ENCODE assay signal across 8 mouse cellular contexts in the genomic region with DNA sequence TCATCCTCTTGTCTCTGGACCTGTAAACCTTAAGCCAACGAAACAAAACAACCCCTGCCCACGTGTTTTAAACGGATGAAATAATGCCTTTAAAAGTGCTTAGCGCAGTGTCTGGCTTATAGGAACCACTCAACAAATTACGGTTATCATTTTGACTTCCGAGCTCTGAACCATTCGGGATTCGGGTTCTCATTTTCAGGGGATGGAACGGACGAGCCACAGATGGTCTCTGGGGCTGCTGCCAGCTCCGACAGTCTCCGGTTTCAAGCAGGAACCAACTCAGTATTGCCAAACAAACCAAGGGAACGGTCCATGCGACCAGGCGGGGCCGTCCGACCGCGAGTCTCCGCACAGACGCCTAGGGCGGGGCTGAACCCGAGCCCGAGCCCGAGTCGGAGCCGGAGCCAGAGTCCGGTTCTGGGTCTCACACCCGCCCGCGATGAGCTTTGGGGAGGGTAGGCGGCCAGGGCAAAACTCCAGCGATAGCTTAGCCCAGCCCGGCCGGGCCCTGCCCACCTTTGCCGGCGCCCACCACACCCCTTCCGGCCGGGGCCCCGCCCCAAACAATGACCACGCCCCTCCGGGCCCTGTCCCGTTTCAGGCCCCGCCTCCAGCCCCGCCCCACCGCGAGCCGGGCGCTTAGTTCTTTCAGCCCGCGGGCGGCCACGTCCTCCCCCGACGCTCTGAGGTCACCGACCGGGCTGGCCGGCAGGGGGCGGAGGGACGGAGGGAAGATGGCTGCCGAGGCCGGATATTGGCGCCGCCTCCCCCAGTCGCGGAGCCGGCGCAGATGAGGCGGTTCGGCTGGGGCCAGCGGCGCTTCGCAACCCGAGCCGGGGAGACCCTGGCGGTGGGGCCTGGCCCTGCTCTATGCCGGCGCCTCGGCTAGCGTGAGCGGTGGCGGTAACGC. TPM values are rescaled to one million over a fixed set of nuclear protein-coding genes. Genes with fewer than 3 reads are reported as not detected.
DNase-seq lines count a peak whose midpoint lies in the region; ATAC-seq lines count a peak whose summit lies in the region.

A gene (plus strand): TSS at position 657 of the 910 bp plus-strand sequence.

- no peaks in the 10 kb centered on the region for H3K27me3 ChIP-seq in embryonic facial prominence, embryonic 14.5 days (replicated peaks; ENCODE audit: control insufficient read depth, insufficient read depth, low read length)
- no peaks in the 10 kb centered on the region for H3K27me3 ChIP-seq in kidney, embryonic 14.5 days (ENCODE audit: control insufficient read depth, insufficient read depth, low read length)
- H3K27me3 ChIP-seq in limb, embryonic 15.5 days: no peaks in the 10 kb centered on the region

- H3K4me2 ChIP-seq in embryonic facial prominence, embryonic 14.5 days (ENCODE audit: low read depth, low read length): peak within 1 kb of the TSS; percentile 84
- peak within 1 kb of the TSS; percentile 83 for H3K4me2 ChIP-seq in kidney, embryonic 14.5 days (replicated peaks; ENCODE audit: low read depth, low read length)
- H3K4me2 ChIP-seq in limb, embryonic 15.5 days: peak within 1 kb of the TSS; percentile 66

- no peaks in the 10 kb centered on the region for H3K9me3 ChIP-seq in embryonic facial prominence, embryonic 14.5 days (ENCODE audit: control insufficient read depth, low read length)
- no peaks in the 10 kb centered on the region for H3K9me3 ChIP-seq in kidney, embryonic 14.5 days (ENCODE audit: control insufficient read depth, low read length)
- no peaks in the 10 kb centered on the region for H3K9me3 ChIP-seq in limb, embryonic 15.5 days

- peak; percentile 96 for ATAC-seq in embryonic facial prominence, embryonic 14.5 days (ENCODE audit: low read depth)
- peak; percentile 95 for ATAC-seq in kidney, embryonic 14.5 days (ENCODE audit: low FRiP score, low TSS enrichment)
- ATAC-seq in limb, embryonic 15.5 days (ENCODE audit: insufficient number of reproducible peaks, low FRiP score, low TSS enrichment, low read depth): peak; percentile 94

- peak within 1 kb of the TSS; percentile 99 for H3K27ac ChIP-seq in embryonic facial prominence, embryonic 14.5 days (replicated peaks; ENCODE audit: low read depth, low read length)
- peak within 1 kb of the TSS; percentile 99 for H3K27ac ChIP-seq in kidney, embryonic 14.5 days (ENCODE audit: low read depth, low read length)
- peak within 1 kb of the TSS; percentile 98 for H3K27ac ChIP-seq in limb, embryonic 15.5 days

- peak within 1 kb of the TSS; percentile 99 for H3K4me3 ChIP-seq in embryonic facial prominence, embryonic 14.5 days (ENCODE audit: low read depth, low read length)
- H3K4me3 ChIP-seq in kidney, embryonic 14.5 days (ENCODE audit: low read length): peak within 1 kb of the TSS; percentile 96
- peak within 1 kb of the TSS; percentile 68 for H3K4me3 ChIP-seq in limb, embryonic 15.5 days

- peaks cover 30% of the 10 kb centered on the region for H3K4me1 ChIP-seq in embryonic facial prominence, embryonic 14.5 days (ENCODE audit: control insufficient read depth, insufficient read depth, low read length)
- peaks cover 21% of the 10 kb centered on the region for H3K4me1 ChIP-seq in kidney, embryonic 14.5 days (ENCODE audit: control insufficient read depth, insufficient read depth, low read length)
- peaks cover 25% of the 10 kb centered on the region for H3K4me1 ChIP-seq in limb, embryonic 15.5 days

- peak within 1 kb of the TSS; percentile 98 for H3K9ac ChIP-seq in embryonic facial prominence, embryonic 14.5 days (ENCODE audit: low read depth, low read length)
- H3K9ac ChIP-seq in kidney, embryonic 14.5 days (ENCODE audit: low read depth, low read length): peak within 1 kb of the TSS; percentile 97
- H3K9ac ChIP-seq in limb, embryonic 15.5 days: peak within 1 kb of the TSS; percentile 90

- DNase-seq in 3T3-L1 (ENCODE audit: low read depth, low spot score): peak; percentile 97
- DNase-seq in adrenal gland, postnatal 4 days (ENCODE audit: low spot score in 2 of 2): peak; percentile 99
- DNase-seq in embryonic facial prominence, embryonic 14.5 days (ENCODE audit: low spot score): peak; percentile 97
- peak; percentile 95 for DNase-seq in heart, adult 8-10 months (ENCODE audit: low spot score)
- DNase-seq in monocyte, adult 2 months (ENCODE audit: low read depth in 1 of 2, low spot score in 2 of 2): peak; percentile 93 to 98
- peak; percentile 98 for DNase-seq in spleen, postnatal 36 days (ENCODE audit: low spot score in 2 of 2)

- WGBS in embryonic facial prominence, embryonic 14.5 days: under 1% methylated on average over 50 of the region's 83 CpGs
- WGBS in kidney, embryonic 14.5 days: under 1% methylated on average over 77 of the region's 83 CpGs
- under 1% methylated on average over 83 of the region's 83 CpGs for WGBS in limb, embryonic 15.5 days

- no peaks in the 10 kb centered on the region for H3K36me3 ChIP-seq in embryonic facial prominence, embryonic 14.5 days (ENCODE audit: control insufficient read depth, insufficient read depth, low read length)
- H3K36me3 ChIP-seq in kidney, embryonic 14.5 days (ENCODE audit: control insufficient read depth, insufficient read depth, low read length): no peaks in the 10 kb centered on the region
- H3K36me3 ChIP-seq in limb, embryonic 15.5 days: no peaks in the 10 kb centered on the region

RNA-seq across cellular contexts. Expression of the gene that starts here (rescaled TPM):
- total RNA-seq in adrenal gland, postnatal 4 days (2021): 10 to 100 TPM; 54.6 to 65.3 TPM
- 24.9 and 25.5 TPM in 2 replicates for polyA plus RNA-seq in embryonic facial prominence, embryonic 14.5 days (2014; fragmentation: Nextera tagmentation; extraction: Ambion mirVana)
- 100 to 1,000 TPM; 140 to 190 (median 176) TPM for total RNA-seq in heart, adult 8-10 months (2022)
- polyA plus RNA-seq in kidney, embryonic 14.5 days (2014; fragmentation: Nextera tagmentation; extraction: Ambion mirVana): 18.4 and 25.3 TPM in 2 replicates
- 14.0 and 16.4 TPM in 2 replicates for polyA plus RNA-seq in limb, embryonic 15.5 days (2015; fragmentation: Nextera tagmentation; extraction: Ambion mirVana)

Comparison
In these comparisons a context has a peak if more than half of its experiments do, and no peak if none do; other contexts are left out.
1. Peak in every context shown above with its lines: DNase-seq, ATAC-seq, H3K4me3 ChIP-seq and H3K27ac ChIP-seq.